Mouse (Mus musculus): ENCODE measurements around the gene Fermt3.

DNA sequence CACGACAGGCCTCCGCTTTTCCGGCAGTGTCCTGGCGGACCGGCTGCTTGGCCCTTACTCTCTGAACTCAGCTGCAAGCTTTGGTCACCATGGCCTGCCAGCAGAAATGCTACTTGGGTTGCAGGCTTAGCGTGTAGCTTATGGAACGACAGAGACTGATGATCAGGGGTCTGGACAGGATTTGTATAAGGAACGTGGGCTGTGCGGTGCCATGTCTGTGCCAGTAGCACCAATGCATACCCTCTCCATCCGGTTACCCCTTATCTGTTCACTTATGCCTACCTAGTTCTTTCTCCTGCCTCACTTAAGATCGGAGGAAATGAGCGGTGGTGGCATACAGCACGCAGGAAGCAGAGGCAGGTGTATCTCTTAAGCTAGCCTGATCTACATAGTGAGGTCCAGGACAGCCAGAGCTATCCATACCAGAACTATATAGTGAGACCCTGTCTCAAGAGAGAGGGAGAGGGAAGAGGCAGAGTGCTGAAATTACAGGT, 21.4 kb upstream of the Fermt3 start:
- no peak for TF ChIP-seq CTCF (IDR thresholded peaks at IDR 0.05; ENCODE audit: control insufficient read depth, insufficient read depth, insufficient read length)
- TF ChIP-seq MAX (IDR thresholded peaks at IDR 0.05), result no peak
- no peak for TF ChIP-seq FOSL1 (IDR thresholded peaks at IDR 0.05; ENCODE audit: insufficient read depth, low read length, poor library complexity, severe bottlenecking)

Measured in C2C12 (cell line).